Mouse (Mus musculus): Measurements from ENCODE around the gene Tspan18. TPM values are rescaled to one million over a fixed set of nuclear protein-coding genes. Genes with fewer than 3 reads are reported as not detected.

The Tspan18 gene
- polyA plus RNA-seq, 1 experiment from 2014 or later: 17.0 TPM

- Histone ChIP-seq H3K4me1 (replicated peaks; ENCODE audit: control insufficient read depth, insufficient read depth, low read length) (peaks cover 17% of the 10 kb centered on the region), H3K36me3 (ENCODE audit: control insufficient read depth, insufficient read depth) (no peaks in the 10 kb centered on the region), H3K4me2 (ENCODE audit: low read length) (no peak overlapping the region), H3K9me3 (ENCODE audit: control insufficient read depth, low read length) (no peaks in the 10 kb centered on the region), H3K27me3 (replicated peaks; ENCODE audit: control insufficient read depth, insufficient read depth, low read length) (no peaks in the 10 kb centered on the region), H3K27ac (ENCODE audit: low read length) (no peak overlapping the region), H3K4me3 (replicated peaks; ENCODE audit: low read length) (no peak overlapping the region), H3K9ac (replicated peaks; ENCODE audit: low read depth, low read length) (no peak overlapping the region)
- 74% methylated on average over 5 of the region's 5 CpGs for WGBS
- ATAC-seq: no peak
Observed at GRCm38 (mm10) chr2:93262291-93263285, 71.7 kb downstream of the Tspan18 start.

GRCm38 (mm10) chr2:93261521-93262290, 72.6 kb downstream of the Tspan18 start:
- Histone ChIP-seq H3K27ac (ENCODE audit: low read length) (no peak overlapping the region), H3K9me3 (ENCODE audit: control insufficient read depth, low read length) (no peaks in the 10 kb centered on the region), H3K4me2 (ENCODE audit: low read length) (no peak overlapping the region), H3K4me1 (replicated peaks; ENCODE audit: control insufficient read depth, insufficient read depth, low read length) (peaks cover 14% of the 10 kb centered on the region), H3K36me3 (ENCODE audit: control insufficient read depth, insufficient read depth) (no peaks in the 10 kb centered on the region), H3K27me3 (replicated peaks; ENCODE audit: control insufficient read depth, insufficient read depth, low read length) (no peaks in the 10 kb centered on the region), H3K4me3 (replicated peaks; ENCODE audit: low read length) (no peak overlapping the region), H3K9ac (replicated peaks; ENCODE audit: low read depth, low read length) (no peak overlapping the region)
- 65% methylated on average over 6 of the region's 6 CpGs for WGBS
- ATAC-seq: no peak

GRCm38 (mm10) chr2:93257634-93258033, 76.7 kb downstream of the Tspan18 start:
- H3K27ac ChIP-seq (ENCODE audit: low read length): no peak overlapping the region
- ATAC-seq: no peak
- 46% methylated on average over 4 of the region's 4 CpGs for WGBS

GRCm38 (mm10) chr2:93256735-93257405, 77.4 kb downstream of the Tspan18 start:
- no peaks in the 10 kb centered on the region for H3K27me3 ChIP-seq (replicated peaks; ENCODE audit: control insufficient read depth, insufficient read depth, low read length)
- no peak overlapping the region for H3K4me3 ChIP-seq (replicated peaks; ENCODE audit: low read length)
- no peak overlapping the region for H3K4me2 ChIP-seq (ENCODE audit: low read length)
- ATAC-seq: no peak
- H3K9me3 ChIP-seq (ENCODE audit: control insufficient read depth, low read length): no peaks in the 10 kb centered on the region
- H3K36me3 ChIP-seq (ENCODE audit: control insufficient read depth, insufficient read depth): no peaks in the 10 kb centered on the region
- H3K27ac ChIP-seq (ENCODE audit: low read length): no peak overlapping the region
- 63% methylated on average over 7 of the region's 8 CpGs for WGBS
- H3K9ac ChIP-seq (replicated peaks; ENCODE audit: low read depth, low read length): no peak overlapping the region
- H3K4me1 ChIP-seq (replicated peaks; ENCODE audit: control insufficient read depth, insufficient read depth, low read length): peaks cover 23% of the 10 kb centered on the region

More at GRCm38 (mm10) chr2:93257634-93258033, 76.7 kb downstream of the Tspan18 start:
- no peaks in the 10 kb centered on the region for H3K27me3 ChIP-seq (replicated peaks; ENCODE audit: control insufficient read depth, insufficient read depth, low read length)
- H3K4me2 ChIP-seq (ENCODE audit: low read length): no peak overlapping the region
- H3K4me3 ChIP-seq (replicated peaks; ENCODE audit: low read length): no peak overlapping the region
- H3K9ac ChIP-seq (replicated peaks; ENCODE audit: low read depth, low read length): no peak overlapping the region
- no peaks in the 10 kb centered on the region for H3K9me3 ChIP-seq (ENCODE audit: control insufficient read depth, low read length)
- no peaks in the 10 kb centered on the region for H3K36me3 ChIP-seq (ENCODE audit: control insufficient read depth, insufficient read depth)
- peaks cover 17% of the 10 kb centered on the region for H3K4me1 ChIP-seq (replicated peaks; ENCODE audit: control insufficient read depth, insufficient read depth, low read length)

GRCm38 (mm10) chr2:93252356-93252755, 81.9 kb downstream of the Tspan18 start:
- H3K36me3 ChIP-seq (ENCODE audit: control insufficient read depth, insufficient read depth): no peaks in the 10 kb centered on the region
- H3K4me2 ChIP-seq (ENCODE audit: low read length): no peak overlapping the region
- peaks cover 31% of the 10 kb centered on the region for H3K4me1 ChIP-seq (replicated peaks; ENCODE audit: control insufficient read depth, insufficient read depth, low read length)
- H3K4me3 ChIP-seq (replicated peaks; ENCODE audit: low read length): no peak overlapping the region
- WGBS: 6% methylated on average over 9 of the region's 9 CpGs
- no peaks in the 10 kb centered on the region for H3K27me3 ChIP-seq (replicated peaks; ENCODE audit: control insufficient read depth, insufficient read depth, low read length)
- 0 out of 2 replicates have a peak overlapping the region, but pooled peaks have one; percentile 5 for H3K27ac ChIP-seq (ENCODE audit: low read length)
- peaks cover 4% of the 10 kb centered on the region; the same call in 1 of the 2 replicates for H3K9me3 ChIP-seq (ENCODE audit: control insufficient read depth, low read length)
- H3K9ac ChIP-seq (replicated peaks; ENCODE audit: low read depth, low read length): no peak overlapping the region
- ATAC-seq: peak; percentile 85

GRCm38 (mm10) chr2:93250611-93251010, 83.7 kb downstream of the Tspan18 start:
- no peak overlapping the region for H3K9ac ChIP-seq (replicated peaks; ENCODE audit: low read depth, low read length)
- no peak overlapping the region for H3K4me2 ChIP-seq (ENCODE audit: low read length)
- H3K4me3 ChIP-seq (replicated peaks; ENCODE audit: low read length): no peak overlapping the region
- 54% methylated on average over 7 of the region's 7 CpGs for WGBS
- no peak overlapping the region for H3K27ac ChIP-seq (ENCODE audit: low read length)
- ATAC-seq: no peak
- peaks cover 24% of the 10 kb centered on the region for H3K4me1 ChIP-seq (replicated peaks; ENCODE audit: control insufficient read depth, insufficient read depth, low read length)
- peaks cover 4% of the 10 kb centered on the region; the same call in 1 of the 2 replicates for H3K9me3 ChIP-seq (ENCODE audit: control insufficient read depth, low read length)
- no peaks in the 10 kb centered on the region for H3K36me3 ChIP-seq (ENCODE audit: control insufficient read depth, insufficient read depth)
- no peaks in the 10 kb centered on the region for H3K27me3 ChIP-seq (replicated peaks; ENCODE audit: control insufficient read depth, insufficient read depth, low read length)

- H3K27ac ChIP-seq (ENCODE audit: low read length): no peak overlapping the region
- WGBS: 54% methylated on average over 6 of the region's 6 CpGs
- no peak overlapping the region for H3K9ac ChIP-seq (replicated peaks; ENCODE audit: low read depth, low read length)
- H3K9me3 ChIP-seq (ENCODE audit: control insufficient read depth, low read length): peaks cover 4% of the 10 kb centered on the region; the same call in 1 of the 2 replicates
- peaks cover 24% of the 10 kb centered on the region for H3K4me1 ChIP-seq (replicated peaks; ENCODE audit: control insufficient read depth, insufficient read depth, low read length)
- no peaks in the 10 kb centered on the region for H3K27me3 ChIP-seq (replicated peaks; ENCODE audit: control insufficient read depth, insufficient read depth, low read length)
- no peak overlapping the region for H3K4me2 ChIP-seq (ENCODE audit: low read length)
- H3K4me3 ChIP-seq (replicated peaks; ENCODE audit: low read length): no peak overlapping the region
- no peaks in the 10 kb centered on the region for H3K36me3 ChIP-seq (ENCODE audit: control insufficient read depth, insufficient read depth)
- no peak for ATAC-seq
Observed at GRCm38 (mm10) chr2:93249058-93249457, 85.2 kb downstream of the Tspan18 start.

- ATAC-seq: no peak
- H3K4me3 ChIP-seq (replicated peaks; ENCODE audit: low read length): no peak overlapping the region
- H3K27me3 ChIP-seq (replicated peaks; ENCODE audit: control insufficient read depth, insufficient read depth, low read length): no peaks in the 10 kb centered on the region
- no peak overlapping the region for H3K27ac ChIP-seq (ENCODE audit: low read length)
- H3K9me3 ChIP-seq (ENCODE audit: control insufficient read depth, low read length): no peaks in the 10 kb centered on the region
- no peaks in the 10 kb centered on the region for H3K36me3 ChIP-seq (ENCODE audit: control insufficient read depth, insufficient read depth)
- peaks cover 11% of the 10 kb centered on the region for H3K4me1 ChIP-seq (replicated peaks; ENCODE audit: control insufficient read depth, insufficient read depth, low read length)
- no peak overlapping the region for H3K4me2 ChIP-seq (ENCODE audit: low read length)
- 60% methylated on average over 8 of the region's 8 CpGs for WGBS
- H3K9ac ChIP-seq (replicated peaks; ENCODE audit: low read depth, low read length): no peak overlapping the region
Observed at GRCm38 (mm10) chr2:93244090-93244443, 90.2 kb downstream of the Tspan18 start.
